Comparison of ENCODE assay signal across 8 mouse cellular contexts in the genomic region with DNA sequence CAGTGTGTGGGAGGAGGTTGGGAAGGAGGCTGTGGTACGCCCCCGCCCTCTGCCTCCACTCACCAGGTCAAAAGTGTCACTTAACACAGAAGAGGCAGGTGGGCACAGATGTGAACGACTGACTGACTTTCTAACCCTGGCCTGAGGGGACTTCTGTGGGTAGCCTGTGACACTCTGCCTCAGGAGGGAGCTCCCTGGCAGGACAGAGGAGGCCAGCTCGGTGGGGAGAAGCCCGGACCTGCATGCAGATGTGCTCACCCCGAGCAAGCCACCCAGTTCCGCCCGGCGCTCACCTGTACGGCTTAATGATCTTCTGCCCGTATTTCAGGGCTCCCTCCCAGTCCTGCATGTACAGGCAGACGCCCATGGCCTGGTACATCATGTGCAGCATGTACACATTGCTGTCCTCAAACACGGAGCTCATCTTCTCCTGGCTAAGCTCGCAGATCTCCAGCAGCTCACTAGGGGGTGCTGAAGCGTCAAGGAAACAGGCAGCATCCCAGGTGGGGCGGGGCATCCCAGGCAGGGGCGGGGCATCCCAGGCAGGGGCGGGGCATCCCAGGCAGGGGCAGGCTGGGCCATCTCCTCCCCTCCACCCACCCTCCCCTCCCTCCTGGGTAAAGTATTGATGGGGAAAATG. TPM values are rescaled to one million over a fixed set of nuclear protein-coding genes. Genes with fewer than 3 reads are reported as not detected.
DNase-seq lines count a peak whose midpoint lies in the region; ATAC-seq lines count a peak whose summit lies in the region.

No protein-coding gene starts in this region.

- WGBS in hindbrain, embryonic 12.5 days: 32% methylated on average over 18 of the region's 18 CpGs
- 46% methylated on average over 18 of the region's 18 CpGs for WGBS in lung, embryonic 16.5 days

- DNase-seq in CD4-positive, CD25-positive, alpha-beta regulatory T cell, adult 2 months (ENCODE audit: low read depth, low spot score): peak; percentile 45
- peak; percentile 91 for DNase-seq in ES-CJ7 (ENCODE audit: low read depth, low spot score)
- DNase-seq in cerebellum, postnatal 25 days: peak; percentile 59 to 77
- DNase-seq in layer of hippocampus, adult 9-11 months: peak; percentile 60
- peak; percentile 68 for DNase-seq in right cerebral cortex, postnatal 4 days

- no peaks in the 10 kb centered on the region for H3K27me3 ChIP-seq in hindbrain, embryonic 12.5 days
- no peaks in the 10 kb centered on the region for H3K27me3 ChIP-seq in lung, embryonic 16.5 days (ENCODE audit: control insufficient read depth, insufficient read depth, low read depth, low read length)

- H3K4me1 ChIP-seq in hindbrain, embryonic 12.5 days: peaks cover 18% of the 10 kb centered on the region
- H3K4me1 ChIP-seq in lung, embryonic 16.5 days (replicated peaks; ENCODE audit: control insufficient read depth, insufficient read depth, low read length): peaks cover 5% of the 10 kb centered on the region

- no peak overlapping the region for H3K4me3 ChIP-seq in hindbrain, embryonic 12.5 days
- H3K4me3 ChIP-seq in lung, embryonic 16.5 days (ENCODE audit: low read length): no peak overlapping the region

- no peak overlapping the region for H3K27ac ChIP-seq in hindbrain, embryonic 12.5 days
- H3K27ac ChIP-seq in lung, embryonic 16.5 days (ENCODE audit: low read length): no peak overlapping the region

- no peak overlapping the region for H3K9ac ChIP-seq in hindbrain, embryonic 12.5 days
- H3K9ac ChIP-seq in lung, embryonic 16.5 days (ENCODE audit: low read length): no peak overlapping the region

- H3K36me3 ChIP-seq in hindbrain, embryonic 12.5 days: no peaks in the 10 kb centered on the region
- H3K36me3 ChIP-seq in lung, embryonic 16.5 days (ENCODE audit: control insufficient read depth, insufficient read depth, low read length): no peaks in the 10 kb centered on the region

- H3K9me3 ChIP-seq in hindbrain, embryonic 12.5 days (replicated peaks): no peaks in the 10 kb centered on the region
- no peaks in the 10 kb centered on the region for H3K9me3 ChIP-seq in lung, embryonic 16.5 days (ENCODE audit: control insufficient read depth, low read length)

- ATAC-seq in CD4-positive, CD25-positive, alpha-beta regulatory T cell, adult 4 months: no peak
- 0 out of 2 replicates have a peak, but pooled peaks have one; percentile 16 for ATAC-seq in hindbrain, embryonic 12.5 days (ENCODE audit: low FRiP score)
- peak; percentile 27; the same call in 1 of the 2 replicates for ATAC-seq in lung, embryonic 16.5 days (ENCODE audit: low read depth)

- no peak overlapping the region for H3K4me2 ChIP-seq in hindbrain, embryonic 12.5 days (replicated peaks)
- H3K4me2 ChIP-seq in lung, embryonic 16.5 days (ENCODE audit: low read depth, low read length): no peak overlapping the region

RNA-seq across cellular contexts. Expression of a gene that starts 38.5 kb away (rescaled TPM):
- 1 to 10 TPM; 6.7 to 8.9 TPM for polyA plus RNA-seq in CD4-positive, CD25-positive, alpha-beta regulatory T cell, adult 4 months (2017; shearing (Covaris generic))
- polyA plus RNA-seq in hindbrain, embryonic 12.5 days (2016; fragmentation: Nextera tagmentation; extraction: Ambion mirVana): 46.2 and 49.8 TPM in 2 replicates
- 75.6 and 80.3 TPM in 2 replicates for polyA plus RNA-seq in lung, embryonic 16.5 days (2015; fragmentation: Nextera tagmentation; extraction: Ambion mirVana)
